Mouse (Mus musculus): ENCODE results near the gene Upk1a.

DNA sequence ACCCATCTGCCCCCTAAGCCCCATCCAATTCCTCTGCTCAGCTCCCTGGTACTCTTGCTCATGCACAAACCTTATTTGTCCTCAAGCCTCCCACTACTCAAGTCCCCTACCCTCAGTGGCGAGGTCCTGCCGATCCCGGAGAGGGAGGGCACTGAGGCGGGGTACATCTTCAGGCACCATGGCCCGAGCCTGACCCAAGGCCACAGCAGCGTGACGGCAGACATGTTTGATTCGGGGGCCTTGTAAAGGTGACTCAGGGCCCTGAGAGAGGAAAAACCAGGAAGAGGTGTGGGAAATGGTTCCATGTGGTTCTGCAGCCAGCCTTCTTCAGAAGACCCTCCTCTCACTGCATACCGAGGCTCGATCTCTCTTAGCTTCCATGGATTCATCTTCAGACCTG lies 28.3 kb downstream of the Upk1a start:
- TF ChIP-seq CTCF (IDR thresholded peaks at IDR 0.05; ENCODE audit: control insufficient read depth, insufficient read depth, insufficient read length) (no peak), USF1 (IDR thresholded peaks at IDR 0.05; ENCODE audit: low read depth) (no peak), FOSL1 (IDR thresholded peaks at IDR 0.05; ENCODE audit: insufficient read depth, low read length, poor library complexity, severe bottlenecking) (no peak), MYOG (IDR thresholded peaks at IDR 0.05; ENCODE audit: control insufficient read depth, extremely low read depth, insufficient read length) (no peak), MYOD1 (IDR thresholded peaks at IDR 0.05; ENCODE audit: control insufficient read depth, insufficient read length, low read depth) (no peak)
